Mouse (Mus musculus) kidney, adult 2 months (tissue): ENCODE measurements around the gene Ccdc47.

Source experiments
- CTCF ChIP-seq: fragments of 200-500 bp; conservative IDR thresholded peaks from 2 replicates; pipeline ENCODE4 v1.5.1; 2011; ENCODE audit warnings: low read depth, mild to moderate bottlenecking, control low read depth, low read length, moderate library complexity, mixed read lengths; ENCODE audit not compliant: insufficient read depth, insufficient read length
- POLR2A ChIP-seq: fragments of 200-500 bp; IDR thresholded peaks from one replicate; pipeline ENCODE4 v1.6.1; 2011; ENCODE audit warnings: low read depth, low read length, control low read depth

DNA sequence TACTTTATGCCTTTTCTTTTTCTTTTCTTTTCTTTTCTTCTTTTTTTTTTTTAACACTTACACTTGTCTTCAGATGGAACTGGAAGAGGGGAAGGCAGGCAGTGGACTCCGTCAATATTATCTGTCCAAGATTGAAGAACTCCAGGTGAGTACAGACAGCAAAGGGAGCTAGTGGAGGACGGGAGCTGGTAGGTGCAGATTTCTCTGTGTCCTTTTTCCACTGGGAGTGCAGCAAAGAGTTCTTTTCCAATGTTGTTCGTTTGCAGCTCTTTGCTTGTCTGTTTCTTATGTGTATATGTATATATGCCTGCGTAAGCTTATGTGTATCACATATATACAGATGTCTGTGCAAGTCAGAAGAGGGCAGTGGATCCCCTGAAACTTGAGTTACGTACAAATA is 40.6 kb upstream of the Ccdc47 start:
- TF ChIP-seq POLR2A (no peak), CTCF (no peak)
